8 mouse cellular contexts compared by ENCODE assay signal in the genomic region with DNA sequence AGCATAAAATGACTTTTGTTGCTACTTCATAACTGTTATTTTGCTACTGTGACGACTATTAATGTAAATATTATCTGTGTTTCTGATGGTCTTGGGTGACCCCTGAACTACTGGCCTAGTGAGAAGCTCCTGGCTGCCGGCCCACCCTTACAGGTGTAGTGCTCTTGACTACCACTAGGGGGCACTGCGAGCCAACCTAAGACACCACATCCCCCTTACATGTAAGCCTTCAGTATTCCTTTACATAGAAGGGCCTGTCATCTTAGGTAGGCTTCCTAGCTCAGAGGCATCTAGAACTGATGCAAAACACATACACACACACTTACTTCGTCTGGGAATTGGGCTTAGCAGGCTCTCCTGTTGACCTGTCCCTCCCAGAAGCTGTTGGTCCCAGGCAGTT. TPM values are rescaled to one million over a fixed set of nuclear protein-coding genes. Genes with fewer than 3 reads are reported as not detected.
DNase-seq lines count a peak whose midpoint lies in the region; ATAC-seq and TF ChIP-seq lines count a peak whose summit lies in the region.

No protein-coding gene starts in this region.

- no peak overlapping the region for H3K4me3 ChIP-seq in C2C12 (ENCODE audit: insufficient read depth, poor library complexity, severe bottlenecking)
- H3K4me3 ChIP-seq in kidney, embryonic 16.5 days (ENCODE audit: low read length): no peak overlapping the region

- 4% methylated on average over 4 of the region's 4 CpGs for WGBS in kidney, embryonic 16.5 days

- H3K79me3 ChIP-seq in C2C12 (ENCODE audit: low read depth): no peaks in the 10 kb centered on the region

- H3K27ac ChIP-seq in kidney, embryonic 16.5 days (ENCODE audit: low read length): no peak overlapping the region

- H3K9me3 ChIP-seq in kidney, embryonic 16.5 days (ENCODE audit: low read length): peaks cover 5% of the 10 kb centered on the region; the same call in 1 of the 2 replicates

- DNase-seq in T-cell, adult 2 months (ENCODE audit: low spot score): peak; percentile 71
- DNase-seq in gastrocnemius, postnatal 14 days: peak; percentile 70
- DNase-seq in lung, adult 18-20 months: peak; percentile 68 to 76
- peak; percentile 74 for DNase-seq in thymus, postnatal 25 days

- no peaks in the 10 kb centered on the region for H3K79me2 ChIP-seq in C2C12 (ENCODE audit: control insufficient read depth, insufficient read depth)

- H3K9ac ChIP-seq in kidney, embryonic 16.5 days (replicated peaks; ENCODE audit: low read length): no peak overlapping the region

- H3K36me3 ChIP-seq in C2C12 (ENCODE audit: control insufficient read depth, insufficient read depth): no peaks in the 10 kb centered on the region
- H3K36me3 ChIP-seq in kidney, embryonic 16.5 days (ENCODE audit: insufficient read depth, low read length): no peaks in the 10 kb centered on the region

- peak; percentile 73 for ATAC-seq in common myeloid progenitor, adult 5-6 weeks (replicated peaks; ENCODE audit: low read depth, poor library complexity, severe bottlenecking)
- 0 out of 2 replicates have a peak, but pooled peaks have one; percentile 53 for ATAC-seq in kidney, embryonic 16.5 days (ENCODE audit: low FRiP score, low TSS enrichment)
- peak; percentile 71 for ATAC-seq in neutrophil, adult 5-6 weeks (ENCODE audit: extremely low read depth, insufficient number of reproducible peaks, low FRiP score, poor library complexity, severe bottlenecking)

- H3K4me1 ChIP-seq in kidney, embryonic 16.5 days (ENCODE audit: insufficient read depth, low read length): peaks cover 34% of the 10 kb centered on the region

- H3K27me3 ChIP-seq in C2C12 (ENCODE audit: control insufficient read depth, insufficient read depth, insufficient read length): peaks cover 3% of the 10 kb centered on the region
- H3K27me3 ChIP-seq in kidney, embryonic 16.5 days (ENCODE audit: insufficient read depth, low read length): no peaks in the 10 kb centered on the region

- H3ac ChIP-seq in C2C12 (ENCODE audit: control insufficient read depth, insufficient read length, low read depth): no peak overlapping the region

- intact Hi-C loops in gastrocnemius, postnatal 14 days (cut with DNase I; ENCODE audit: low total_unique reads): loop anchor here (2.0 to 10.0 kb wide), 3 partner anchors 64 to 206 kb away; no protein-coding TSS in a partner anchor

- no peak overlapping the region for H3K4me2 ChIP-seq in kidney, embryonic 16.5 days (replicated peaks; ENCODE audit: low read depth, low read length)

- TF ChIP-seq CTCF in C2C12 (IDR thresholded peaks at IDR 0.05; ENCODE audit: control insufficient read depth, insufficient read depth, insufficient read length): peak; percentile 60

TF ChIP-seq in C2C12, 6 proteins besides CTCF, POLR2A, EP300 and RAD21:
- no peak for TF ChIP-seq USF1 (IDR thresholded peaks at IDR 0.05; ENCODE audit: low read depth)
- no peak for TF ChIP-seq MAX (IDR thresholded peaks at IDR 0.05)
- no peak for TF ChIP-seq FOSL1 (IDR thresholded peaks at IDR 0.05; ENCODE audit: insufficient read depth, low read length, poor library complexity, severe bottlenecking)
- no peak for TF ChIP-seq MYOD1 (IDR thresholded peaks at IDR 0.05; ENCODE audit: control insufficient read depth, insufficient read length, low read depth)
- TF ChIP-seq CEBPB (IDR thresholded peaks at IDR 0.05; ENCODE audit: low read depth): no peak
- TF ChIP-seq MYOG (IDR thresholded peaks at IDR 0.05; ENCODE audit: control insufficient read depth, extremely low read depth, insufficient read length): no peak

RNA-seq across cellular contexts. Expression of gene Vgll4, which starts 41.3 kb away (rescaled TPM):
- 30.7 TPM for polyA plus RNA-seq in C2C12 (2012; fragmentation: generic; extraction: Trizol)
- 39.9 and 40.6 TPM in 2 replicates for total RNA-seq in common myeloid progenitor, adult 5-6 weeks (2017)
- 10 to 100 TPM; 15.7 to 20.1 TPM for total RNA-seq in gastrocnemius, postnatal 14 days (2021)
- polyA plus RNA-seq in kidney, embryonic 16.5 days (2015; fragmentation: Nextera tagmentation; extraction: Ambion mirVana): 114 and 123 TPM in 2 replicates
- total RNA-seq in neutrophil, adult 5-6 weeks (2017): 73.7 and 82.9 TPM in 2 replicates
